In the genomic region with DNA sequence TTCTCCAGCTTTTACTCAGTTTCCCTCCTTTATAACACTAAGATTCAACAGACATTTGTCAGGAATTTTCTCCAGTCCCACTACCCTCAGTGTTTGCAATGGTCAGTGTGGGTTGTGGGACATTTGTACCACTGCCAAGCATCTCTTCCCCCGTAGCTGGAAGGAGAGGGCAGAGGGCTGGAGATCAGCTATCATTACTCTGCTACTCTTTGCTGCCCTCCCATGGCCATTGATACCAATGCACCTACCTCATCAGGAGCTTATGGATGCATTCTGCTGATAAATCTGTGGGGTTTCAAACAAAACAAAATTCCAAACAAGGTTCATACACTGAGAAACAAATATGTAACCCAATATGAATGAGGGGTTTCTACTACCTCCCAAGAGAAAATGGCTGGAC, we compare ENCODE assay signal across 8 mouse cellular contexts. TPM values are rescaled to one million over a fixed set of nuclear protein-coding genes. Genes with fewer than 3 reads are reported as not detected.
DNase-seq lines count a peak whose midpoint lies in the region; ATAC-seq and TF ChIP-seq lines count a peak whose summit lies in the region.
"Had no signal": no experiment of that assay in that cellular context is flagged by ENCODE, and none has a peak within 500 bp of the region (broad histone marks: within the 10 kb centered on the region; RNA-seq: fewer than 3 reads in every experiment).

No protein-coding gene starts in this region.

- ATAC-seq in forebrain, embryonic 16.5 days, result peak; percentile 61; the same call in 1 of the 2 replicates
- ATAC-seq in liver, postnatal 0 days, result no peak

- no peak overlapping the region for H3K27ac ChIP-seq in forebrain, embryonic 16.5 days (ENCODE audit: low read length)
- H3K27ac ChIP-seq in liver, postnatal 0 days (ENCODE audit: low read depth), result no peak overlapping the region

- H3K4me2 ChIP-seq in forebrain, embryonic 16.5 days (ENCODE audit: low read length), result no peak overlapping the region
- no peak overlapping the region for H3K4me2 ChIP-seq in liver, postnatal 0 days (ENCODE audit: low read depth, low read length)

- H3K27me3 ChIP-seq in forebrain, embryonic 16.5 days (replicated peaks; ENCODE audit: control insufficient read depth, insufficient read depth, low read length), result no peaks in the 10 kb centered on the region
- no peaks in the 10 kb centered on the region for H3K27me3 ChIP-seq in liver, postnatal 0 days (ENCODE audit: insufficient read depth, low read length)

- peak; percentile 72 for TF ChIP-seq CTCF in liver, postnatal 0 days (IDR thresholded peaks at IDR 0.05; ENCODE audit: low read depth)

- no peaks in the 10 kb centered on the region for H3K36me3 ChIP-seq in forebrain, embryonic 16.5 days (ENCODE audit: control insufficient read depth, insufficient read depth)
- no peaks in the 10 kb centered on the region for H3K36me3 ChIP-seq in liver, postnatal 0 days (replicated peaks; ENCODE audit: insufficient read depth, low read length)

- peak; percentile 31 for DNase-seq in urinary bladder, postnatal 25 days (ENCODE audit: low spot score)
- no peak for DNase-seq in urinary bladder, postnatal 10 days (ENCODE audit: low spot score)
- peak; percentile 66 for DNase-seq in cerebellum, adult 11 months
- DNase-seq in kidney, postnatal 36 days, result peak; percentile 32 to 77
- DNase-seq in liver, postnatal 0 days, result peak; percentile 29
- peak; percentile 80 for DNase-seq in retina, embryonic 14.5 days (ENCODE audit: low spot score)

- H3K9me3 ChIP-seq in forebrain, embryonic 16.5 days (ENCODE audit: control insufficient read depth, low read length), result no peaks in the 10 kb centered on the region
- no peaks in the 10 kb centered on the region for H3K9me3 ChIP-seq in liver, postnatal 0 days (ENCODE audit: low read length)

- no peak overlapping the region for H3K9ac ChIP-seq in forebrain, embryonic 16.5 days (replicated peaks; ENCODE audit: low read depth, low read length)
- H3K9ac ChIP-seq in liver, postnatal 0 days (replicated peaks), result no peak overlapping the region

- H3K4me3 ChIP-seq in forebrain, embryonic 16.5 days (replicated peaks; ENCODE audit: low read length), result no peak overlapping the region
- no peak overlapping the region for H3K4me3 ChIP-seq in liver, postnatal 0 days (ENCODE audit: low read depth, low read length)
- H3K4me3 ChIP-seq: myocyte had no signal

- no peaks in the 10 kb centered on the region for H3K4me1 ChIP-seq in forebrain, embryonic 16.5 days (replicated peaks; ENCODE audit: control insufficient read depth, insufficient read depth, low read length)
- H3K4me1 ChIP-seq in liver, postnatal 0 days (ENCODE audit: insufficient read depth), result no peaks in the 10 kb centered on the region

- no peak for TF ChIP-seq EP300 in liver, postnatal 0 days (IDR thresholded peaks at IDR 0.05; ENCODE audit: low read depth)

- WGBS in forebrain, embryonic 16.5 days, result 24% methylated on average over 1 of the region's 1 CpGs
- 15% methylated on average over 1 of the region's 1 CpGs for WGBS in liver, postnatal 0 days (ENCODE audit: insufficient replicate concordance)

RNA-seq across cellular contexts. Expression of a gene that starts 40.9 kb away (rescaled TPM):
- polyA plus RNA-seq in forebrain, embryonic 16.5 days (2015; fragmentation: Nextera tagmentation; extraction: Ambion mirVana), result 2.6 and 4.5 TPM in 2 replicates
- 1.5 and 1.6 TPM in 2 replicates for polyA plus RNA-seq in liver, postnatal 0 days (2015; fragmentation: Nextera tagmentation; extraction: Ambion mirVana)
- polyA plus RNA-seq: myocyte had no signal
